Mouse (Mus musculus) midbrain, embryonic 10.5 days (tissue): Measurements from ENCODE around the gene Unk. TPM values are rescaled to one million over a fixed set of nuclear protein-coding genes. Genes with fewer than 3 reads are reported as not detected.
"Not testable (repeated sequence)": the region's sequence is repeated elsewhere in the genome, so short reads cannot be mapped to it uniquely, and the experiment has no call there.

Source experiments
- DNase-seq: peaks from one replicate; pipeline ENCODE4 v3.0.0-alpha.2; 2017; ENCODE audit warnings: low spot score
- H3K27ac ChIP-seq: fragments of 300-500 bp; sonication (generic); replicated peaks from 2 replicates; pipeline ENCODE4 v1.5.1; 2016; ENCODE audit warnings: mild to moderate bottlenecking
- H3K27me3 ChIP-seq: fragments of 300-500 bp; sonication (generic); 2 replicates; pipeline ENCODE4 v1.6.1; 2016; ENCODE audit warnings: low read depth, mild to moderate bottlenecking; ENCODE audit not compliant: poor library complexity, severe bottlenecking
- H3K36me3 ChIP-seq: fragments of 300-500 bp; sonication (generic); 2 replicates; pipeline ENCODE4 v1.6.1; 2016; ENCODE audit warnings: mild to moderate bottlenecking, moderate library complexity
- H3K4me1 ChIP-seq: fragments of 300-500 bp; sonication (generic); 2 replicates; pipeline ENCODE4 v1.6.1; 2016
- H3K4me3 ChIP-seq: fragments of 300-500 bp; sonication (generic); 2 replicates; pipeline ENCODE4 v1.5.1; 2016; ENCODE audit warnings: mild to moderate bottlenecking, moderate library complexity
- H3K9me3 ChIP-seq: fragments of 300-500 bp; sonication (generic); replicated peaks from 2 replicates; pipeline ENCODE4 v1.6.1; 2016; ENCODE audit warnings: mild to moderate bottlenecking
- WGBS: fragments of 180-500 bp; shearing (Covaris S2); methylation state at CpG from one replicate; pipeline ENCODE4 v1.1.7; 2016; 5-methylcytosine and 5-hydroxymethylcytosine counted together
- polyA plus RNA-seq: library from polyadenylated mRNA; unstranded; fragments of >200 nt; fragmentation: Nextera tagmentation; extraction: Ambion mirVana; gene quantifications from 2 replicates; pipeline ENCODE4 v1.2.1, GENCODE M21; 2016

Unk gene
- polyA plus RNA-seq, 1 experiment from 2014 or later: 46.4 TPM

- Histone ChIP-seq H3K9me3 (no peaks in the 10 kb centered on the region), H3K27me3 (no peaks in the 10 kb centered on the region; the same call in 1 of the 2 replicates), H3K4me1 (peaks cover 60% of the 10 kb centered on the region), H3K27ac (peak overlapping the region; percentile 88), H3K4me3 (peak overlapping the region; percentile 49), H3K36me3 (peaks cover 57% of the 10 kb centered on the region)
- WGBS: 77% methylated on average over 10 of the region's 10 CpGs
- no peak for DNase-seq
These were observed 49.4 kb downstream of the Unk start for GRCm38 (mm10) chr11:116079511-116079910.

- no peaks in the 10 kb centered on the region; the same call in 1 of the 2 replicates for H3K27me3 ChIP-seq
- no peak for DNase-seq
- peak overlapping the region; percentile 50; the same call in 1 of the 2 replicates for H3K27ac ChIP-seq
- H3K4me3 ChIP-seq: no peak overlapping the region
- no peaks in the 10 kb centered on the region for H3K9me3 ChIP-seq
- peaks cover 57% of the 10 kb centered on the region for H3K36me3 ChIP-seq
- peaks cover 63% of the 10 kb centered on the region for H3K4me1 ChIP-seq
- WGBS: 75% methylated on average over 6 of the region's 6 CpGs
These were observed 51.0 kb downstream of the Unk start for GRCm38 (mm10) chr11:116081081-116081480.

- WGBS: 89% methylated on average over 14 of the region's 14 CpGs
- H3K27ac ChIP-seq: no peak overlapping the region
- no peaks in the 10 kb centered on the region for H3K9me3 ChIP-seq
- DNase-seq: no peak
- peaks cover 55% of the 10 kb centered on the region for H3K4me1 ChIP-seq
- peaks cover 57% of the 10 kb centered on the region for H3K36me3 ChIP-seq
- H3K4me3 ChIP-seq: no peak overlapping the region
- H3K27me3 ChIP-seq: no peaks in the 10 kb centered on the region
These were observed 53.1 kb downstream of the Unk start for GRCm38 (mm10) chr11:116083096-116083672.

- H3K36me3 ChIP-seq: peaks cover 51% of the 10 kb centered on the region
- WGBS: 92% methylated on average over 6 of the region's 6 CpGs
These were observed 54.0 kb downstream of the Unk start for GRCm38 (mm10) chr11:116084166-116084565.

GRCm38 (mm10) chr11:116086258-116087193 lies 56.4 kb downstream of the Unk start, which contains the start of gene Wbp2:
Gene Wbp2 (minus strand): TSS chr11:116086995.
- 7% methylated on average over 40 of the region's 43 CpGs for WGBS
- H3K36me3 ChIP-seq: peaks cover 28% of the 10 kb centered on the region

More at GRCm38 (mm10) chr11:116084166-116084565, 54.0 kb downstream of the Unk start:
- H3K9me3 ChIP-seq: no peaks in the 10 kb centered on the region
- H3K4me3 ChIP-seq: no peak overlapping the region
- no peak for DNase-seq
- H3K4me1 ChIP-seq: peaks cover 46% of the 10 kb centered on the region
- H3K27ac ChIP-seq: no peak overlapping the region
- H3K27me3 ChIP-seq: no peaks in the 10 kb centered on the region

GRCm38 (mm10) chr11:116087194-116088130 lies 57.3 kb downstream of the Unk start:
- DNase-seq: peak; percentile 90
- Histone ChIP-seq H3K4me3 (peak overlapping the region; percentile 63), H3K9me3 (no peaks in the 10 kb centered on the region), H3K36me3 (peaks cover 19% of the 10 kb centered on the region), H3K27me3 (no peaks in the 10 kb centered on the region), H3K27ac (peak overlapping the region; percentile 92), H3K4me1 (peaks cover 22% of the 10 kb centered on the region)
- 5% methylated on average over 31 of the region's 31 CpGs for WGBS

More at GRCm38 (mm10) chr11:116086258-116087193, 56.4 kb downstream of the Unk start, which contains the start of gene Wbp2:
- Histone ChIP-seq H3K27ac (peak within 1 kb of the TSS; percentile 92), H3K27me3 (no peaks in the 10 kb centered on the region), H3K9me3 (no peaks in the 10 kb centered on the region), H3K4me3 (peak within 1 kb of the TSS; percentile 63), H3K4me1 (peaks cover 25% of the 10 kb centered on the region)
- DNase-seq: peak; percentile 98

GRCm38 (mm10) chr11:116088188-116088587 lies 58.1 kb downstream of the Unk start:
- DNase-seq: no peak
- peaks cover 13% of the 10 kb centered on the region for H3K36me3 ChIP-seq
- H3K27ac ChIP-seq: peak overlapping the region; percentile 92
- WGBS: 89% methylated on average over 8 of the region's 8 CpGs
- H3K4me1 ChIP-seq: peaks cover 22% of the 10 kb centered on the region
- no peaks in the 10 kb centered on the region for H3K9me3 ChIP-seq
- H3K4me3 ChIP-seq: peak overlapping the region; percentile 63; the same call in 1 of the 2 replicates
- H3K27me3 ChIP-seq: no peaks in the 10 kb centered on the region

- 83% methylated on average over 11 of the region's 11 CpGs for WGBS
- Histone ChIP-seq H3K27ac (no peak overlapping the region), H3K9me3 (no peaks in the 10 kb centered on the region), H3K27me3 (no peaks in the 10 kb centered on the region), H3K36me3 (peaks cover 6% of the 10 kb centered on the region), H3K4me1 (peaks cover 24% of the 10 kb centered on the region), H3K4me3 (no peak overlapping the region)
- no peak for DNase-seq
These were observed 58.7 kb downstream of the Unk start for GRCm38 (mm10) chr11:116088741-116089394.

GRCm38 (mm10) chr11:116089545-116089944 lies 59.4 kb downstream of the Unk start:
- no peak for DNase-seq
- Histone ChIP-seq H3K27me3 (no peaks in the 10 kb centered on the region), H3K4me3 (no peak overlapping the region), H3K9me3 (no peaks in the 10 kb centered on the region), H3K36me3 (no peaks in the 10 kb centered on the region), H3K27ac (no peak overlapping the region), H3K4me1 (peaks cover 27% of the 10 kb centered on the region)
- WGBS: 95% methylated on average over 6 of the region's 6 CpGs

GRCm38 (mm10) chr11:116091591-116091990 lies 61.5 kb downstream of the Unk start:
- 88% methylated on average over 6 of the region's 6 CpGs for WGBS
- no peak overlapping the region for H3K27ac ChIP-seq
- H3K27me3 ChIP-seq: no peaks in the 10 kb centered on the region
- no peak for DNase-seq
- H3K9me3 ChIP-seq: no peaks in the 10 kb centered on the region; the same call in 1 of the 2 replicates
- H3K4me3 ChIP-seq: no peak overlapping the region
- peaks cover 14% of the 10 kb centered on the region for H3K4me1 ChIP-seq
- H3K36me3 ChIP-seq: no peaks in the 10 kb centered on the region

GRCm38 (mm10) chr11:116092959-116093358 lies 62.8 kb downstream of the Unk start:
- not testable (repeated sequence) for H3K27ac ChIP-seq, H3K4me3 ChIP-seq, H3K4me1 ChIP-seq, H3K9me3 ChIP-seq, H3K27me3 ChIP-seq, DNase-seq, H3K36me3 ChIP-seq
- WGBS: 93% methylated on average over 6 of the region's 6 CpGs
